In the genomic region with DNA sequence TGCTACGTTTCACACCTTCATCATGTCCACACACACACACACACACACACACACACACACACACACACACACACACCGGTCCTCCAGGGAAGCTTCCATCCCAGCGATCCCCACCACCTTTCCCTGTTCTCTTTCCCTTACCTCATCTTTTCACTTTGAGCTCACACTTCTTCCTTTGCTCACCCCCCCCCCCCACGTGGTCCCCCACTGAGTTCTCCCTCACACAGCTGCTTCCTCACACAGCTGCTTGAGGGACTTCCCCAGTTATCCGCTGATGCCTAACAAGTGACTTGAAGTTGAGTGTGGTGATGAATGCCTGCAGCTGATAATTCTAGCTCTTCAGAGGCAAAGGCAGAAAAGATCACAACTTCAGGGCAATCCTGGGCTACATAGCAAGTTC, we compare ENCODE assay signal across 21 mouse cellular contexts. TPM values are rescaled to one million over a fixed set of nuclear protein-coding genes. Genes with fewer than 3 reads are reported as not detected.
DNase-seq lines count a peak whose midpoint lies in the region; ATAC-seq lines count a peak whose summit lies in the region.
"Had no signal": no experiment of that assay in that cellular context is flagged by ENCODE, and none has a peak within 500 bp of the region (broad histone marks: within the 10 kb centered on the region; RNA-seq: fewer than 3 reads in every experiment).

No protein-coding gene starts in this region.

- 0 out of 2 replicates have a peak, but pooled peaks have one; percentile 39 for ATAC-seq in common myeloid progenitor, adult 5-6 weeks (replicated peaks; ENCODE audit: low read depth, poor library complexity, severe bottlenecking)
- ATAC-seq in megakaryocyte progenitor cell, adult 5-6 weeks (replicated peaks; ENCODE audit: poor library complexity): peak; percentile 66
- ATAC-seq: forebrain, postnatal 0 days; inflammation-experienced regulatory T-cells, adult 6 months had no signal

- intact Hi-C loops in heart, postnatal 10 days (cut with DNase I): no loop called here

- peak; percentile 54 to 63 for DNase-seq in spleen, postnatal 36 days (ENCODE audit: low spot score in 2 of 2)
- no peak for DNase-seq in spleen, adult 12 weeks (ENCODE audit: low spot score)
- no peak for DNase-seq in lung, adult 18-20 months
- DNase-seq in frontal cortex, postnatal 25 days (ENCODE audit: low spot score in 2 of 2): no peak
- no peak for DNase-seq in heart, postnatal 10 days
- DNase-seq: adrenal gland, adult 2 months; cerebellum, adult 2 months; cerebellum, postnatal 14 days; forebrain, postnatal 0 days; gastrocnemius, postnatal 10 days; heart, postnatal 36 days; kidney, adult 2 months; kidney, postnatal 14 days; lung, postnatal 36 days; midbrain, embryonic 14.5 days; right cerebral cortex, postnatal 4 days; thymus, adult 2 months; thymus, postnatal 36 days had no signal

RNA-seq across cellular contexts. Expression of gene Dync2li1, which starts 18.7 kb away (rescaled TPM):
- 3.8 TPM in 2 replicates for total RNA-seq in common myeloid progenitor, adult 5-6 weeks (2017)
- total RNA-seq in megakaryocyte progenitor cell, adult 5-6 weeks (2015): 4.9 and 6.3 TPM in 2 replicates
- total RNA-seq in megakaryocyte progenitor cell, adult 5-6 weeks (2017): 3.5 and 5.9 TPM in 2 replicates
- total RNA-seq in heart, postnatal 10 days (2021): 1 to 10 TPM; 4.3 to 5.0 TPM

Comparison
In these comparisons a context has a peak if more than half of its experiments do, and no peak if none do; other contexts are left out.
1. DNase-seq: peak in spleen, postnatal 36 days (2 of 2); none in spleen, adult 12 weeks (single experiment), lung, adult 18-20 months (0 of 2), frontal cortex, postnatal 25 days (0 of 2) and heart, postnatal 10 days (0 of 2).